Mouse (Mus musculus) ES-Bruce4 (cell line): ENCODE measurements around the gene 4930539E08Rik.

Experiments used
- CTCF ChIP-seq: IDR thresholded peaks from one replicate; pipeline ENCODE4 v1.8.1; 2011; ENCODE audit warnings: low read depth, low read length
- EP300 ChIP-seq: IDR thresholded peaks from 2 replicates; pipeline ENCODE4 v1.6.1; 2011; ENCODE audit warnings: low read depth, low read length; ENCODE audit not compliant: insufficient read depth
- POLR2A ChIP-seq: IDR thresholded peaks from one replicate; pipeline ENCODE4 v1.8.1; 2011; ENCODE audit warnings: low read length; ENCODE audit not compliant: insufficient read depth

DNA sequence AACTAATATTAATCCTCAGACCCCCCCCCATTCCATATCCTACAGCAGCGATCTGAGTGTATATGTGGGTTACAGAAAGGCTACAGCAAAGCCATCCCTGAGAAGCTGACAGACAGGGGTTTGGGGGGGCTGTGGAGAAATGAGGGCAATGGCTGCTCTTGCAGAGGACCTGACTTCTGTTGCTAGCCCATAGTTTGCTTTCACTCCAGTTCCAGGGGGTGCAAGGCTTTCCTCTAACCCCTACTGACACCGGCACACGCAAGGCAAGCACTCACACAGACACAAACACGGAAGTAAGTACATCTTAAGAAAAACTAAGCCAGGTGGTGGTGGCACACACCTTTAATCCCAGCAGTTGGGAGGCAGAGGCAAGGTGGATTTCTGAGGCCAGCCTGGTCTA is 14.2 kb upstream of the 4930539E08Rik start:
- TF ChIP-seq CTCF (no peak), POLR2A (no peak), EP300 (no peak)
